Mouse (Mus musculus): ENCODE data around the gene Stx12.

GRCm38 (mm10) chr4:132863012-132863411, 21.3 kb downstream of the Stx12 start:
- TF ChIP-seq CTCF (IDR thresholded peaks at IDR 0.05; ENCODE audit: borderline replicate concordance, extremely low read depth, insufficient read depth, insufficient read length), result no peak
- no peak for TF ChIP-seq POLR2A (IDR thresholded peaks at IDR 0.05; ENCODE audit: borderline replicate concordance, extremely low read depth, insufficient read depth, insufficient read length, poor library complexity, severe bottlenecking)

Measured in brain, embryonic 14.5 days (tissue).